Mouse (Mus musculus): ENCODE data around the gene Tbpl1. TPM values are rescaled to one million over a fixed set of nuclear protein-coding genes. Genes with fewer than 3 reads are reported as not detected.

The Tbpl1 gene
- total and polyA plus RNA-seq, 3 experiments: 15.3 to 23.0 (median 20.8) TPM

GRCm38 (mm10) chr10:22708190-22708843, 23.4 kb downstream of the Tbpl1 start:
- TF ChIP-seq POLR2A (IDR thresholded peaks at IDR 0.05; ENCODE audit: insufficient read depth, low read depth, low read length) (no peak), EP300 (IDR thresholded peaks at IDR 0.05; ENCODE audit: insufficient read depth, low read depth, low read length) (no peak), CTCF (IDR thresholded peaks at IDR 0.05) (no peak)
- Histone ChIP-seq H3K4me1 (ENCODE audit: control insufficient read depth, insufficient read depth, low read length) (peaks cover 2% of the 10 kb centered on the region; the same call in 1 of the 2 replicates), H3K9ac (ENCODE audit: low read depth, low read length) (no peak overlapping the region), H3K79me2 (replicated peaks; ENCODE audit: control insufficient read depth, insufficient read depth, low read length) (no peaks in the 10 kb centered on the region), H3K27ac (no peak overlapping the region), H3K36me3 (ENCODE audit: control insufficient read depth, insufficient read depth, low read length) (peaks cover 4% of the 10 kb centered on the region), H3K4me3 (no peak overlapping the region), H3K27me3 (ENCODE audit: control insufficient read depth, insufficient read depth, low read length) (no peaks in the 10 kb centered on the region)
- peak in 1 of 2 experiments; percentile 6 for DNase-seq
- WGBS: 77% methylated on average over 7 of the region's 7 CpGs
- intact Hi-C loops (cut with DNase I): no loop called here

DNA sequence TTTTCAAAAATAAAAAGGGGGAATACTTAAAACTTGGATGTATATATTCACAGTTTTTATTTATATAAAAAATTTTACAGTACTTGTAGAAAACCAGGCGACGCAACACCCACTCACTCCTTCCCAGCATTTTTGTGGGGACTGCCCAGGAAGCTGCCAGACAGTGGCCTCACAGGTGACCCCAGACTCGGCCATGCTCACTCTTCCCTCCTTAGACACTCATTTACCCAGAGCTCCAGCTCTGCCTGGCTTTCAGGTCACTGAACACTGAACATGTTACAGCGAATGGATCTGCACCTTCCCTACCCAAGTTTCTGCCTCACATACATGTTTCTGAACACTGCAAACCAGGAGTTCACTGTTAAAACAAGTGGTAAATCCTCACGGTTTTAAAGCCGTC, 27.9 kb downstream of the Tbpl1 start:
- no peak for TF ChIP-seq EP300 (IDR thresholded peaks at IDR 0.05; ENCODE audit: insufficient read depth, low read depth, low read length)
- no peak for TF ChIP-seq CTCF (IDR thresholded peaks at IDR 0.05)
- no peak for TF ChIP-seq POLR2A (IDR thresholded peaks at IDR 0.05; ENCODE audit: insufficient read depth, low read depth, low read length)
- no peaks in the 10 kb centered on the region for H3K79me2 ChIP-seq (replicated peaks; ENCODE audit: control insufficient read depth, insufficient read depth, low read length)
- peaks cover 7% of the 10 kb centered on the region for H3K36me3 ChIP-seq (ENCODE audit: control insufficient read depth, insufficient read depth, low read length)
- no peak overlapping the region for H3K9ac ChIP-seq (ENCODE audit: low read depth, low read length)
- no peak overlapping the region for H3K27ac ChIP-seq
- intact Hi-C loops (cut with DNase I): no loop called here
- H3K27me3 ChIP-seq (ENCODE audit: control insufficient read depth, insufficient read depth, low read length): no peaks in the 10 kb centered on the region
- DNase-seq: no peak
- no peak overlapping the region for H3K4me3 ChIP-seq
- WGBS: 90% methylated on average over 6 of the region's 6 CpGs
- peaks cover 16% of the 10 kb centered on the region for H3K4me1 ChIP-seq (ENCODE audit: control insufficient read depth, insufficient read depth, low read length)

- no peak for TF ChIP-seq EP300 (IDR thresholded peaks at IDR 0.05; ENCODE audit: insufficient read depth, low read depth, low read length)
- Histone ChIP-seq H3K4me3 (no peak overlapping the region), H3K4me1 (ENCODE audit: control insufficient read depth, insufficient read depth, low read length) (peaks cover 18% of the 10 kb centered on the region), H3K36me3 (ENCODE audit: control insufficient read depth, insufficient read depth, low read length) (peaks cover 5% of the 10 kb centered on the region), H3K27me3 (ENCODE audit: control insufficient read depth, insufficient read depth, low read length) (no peaks in the 10 kb centered on the region), H3K27ac (peak overlapping the region; percentile 26; the same call in 1 of the 2 replicates), H3K9ac (ENCODE audit: low read depth, low read length) (no peak overlapping the region), H3K79me2 (replicated peaks; ENCODE audit: control insufficient read depth, insufficient read depth, low read length) (no peaks in the 10 kb centered on the region)
- DNase-seq: no peak
- 62% methylated on average over 12 of the region's 12 CpGs for WGBS
- intact Hi-C loops (cut with DNase I): no loop called here
Measured at GRCm38 (mm10) chr10:22701485-22702315, 30.0 kb downstream of the Tbpl1 start.

DNA sequence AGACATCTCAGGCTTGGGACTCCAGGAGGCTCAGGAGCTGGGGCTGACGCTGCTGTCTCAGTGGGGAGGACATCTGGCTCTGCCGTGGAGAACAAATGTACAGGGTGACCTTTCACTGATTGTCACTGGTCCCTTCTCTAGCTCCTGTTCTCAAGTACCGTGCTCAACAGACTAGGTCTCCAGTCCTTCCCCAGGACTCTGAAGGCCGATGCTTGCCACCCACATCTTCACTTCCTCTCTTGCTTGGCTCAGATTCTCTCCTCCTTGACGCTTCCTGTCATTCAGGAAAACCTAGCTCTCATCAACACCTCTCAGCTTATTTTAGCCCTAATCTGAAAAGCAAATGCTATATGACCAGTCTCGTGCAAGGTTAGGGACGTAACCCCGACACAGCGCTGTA, 31.0 kb downstream of the Tbpl1 start:
- Histone ChIP-seq H3K4me3 (no peak overlapping the region), H3K27me3 (ENCODE audit: control insufficient read depth, insufficient read depth, low read length) (no peaks in the 10 kb centered on the region), H3K4me1 (ENCODE audit: control insufficient read depth, insufficient read depth, low read length) (peaks cover 18% of the 10 kb centered on the region), H3K79me2 (replicated peaks; ENCODE audit: control insufficient read depth, insufficient read depth, low read length) (no peaks in the 10 kb centered on the region), H3K27ac (peak overlapping the region; percentile 15), H3K36me3 (ENCODE audit: control insufficient read depth, insufficient read depth, low read length) (peaks cover 5% of the 10 kb centered on the region), H3K9ac (ENCODE audit: low read depth, low read length) (no peak overlapping the region)
- 39% methylated on average over 9 of the region's 9 CpGs for WGBS
- DNase-seq: peak in 1 of 2 experiments; percentile 27
- TF ChIP-seq EP300 (IDR thresholded peaks at IDR 0.05; ENCODE audit: insufficient read depth, low read depth, low read length) (no peak), POLR2A (IDR thresholded peaks at IDR 0.05; ENCODE audit: insufficient read depth, low read depth, low read length) (no peak), CTCF (IDR thresholded peaks at IDR 0.05) (no peak)
- intact Hi-C loops (cut with DNase I): no loop called here

- Histone ChIP-seq H3K27ac (no peak overlapping the region), H3K79me2 (replicated peaks; ENCODE audit: control insufficient read depth, insufficient read depth, low read length) (no peaks in the 10 kb centered on the region), H3K4me3 (no peak overlapping the region), H3K9ac (ENCODE audit: low read depth, low read length) (no peak overlapping the region), H3K27me3 (ENCODE audit: control insufficient read depth, insufficient read depth, low read length) (no peaks in the 10 kb centered on the region), H3K4me1 (ENCODE audit: control insufficient read depth, insufficient read depth, low read length) (peaks cover 18% of the 10 kb centered on the region), H3K36me3 (ENCODE audit: control insufficient read depth, insufficient read depth, low read length) (peaks cover 5% of the 10 kb centered on the region)
- 68% methylated on average over 19 of the region's 19 CpGs for WGBS
- peak in 1 of 2 experiments; percentile 34 for DNase-seq
- intact Hi-C loops (cut with DNase I): no loop called here
- TF ChIP-seq POLR2A (IDR thresholded peaks at IDR 0.05; ENCODE audit: insufficient read depth, low read depth, low read length): no peak
- TF ChIP-seq CTCF (IDR thresholded peaks at IDR 0.05): no peak
- TF ChIP-seq EP300 (IDR thresholded peaks at IDR 0.05; ENCODE audit: insufficient read depth, low read depth, low read length): no peak
Measured at GRCm38 (mm10) chr10:22699487-22700335, 32.0 kb downstream of the Tbpl1 start.
